Mouse (Mus musculus) midbrain, embryonic 10.5 days (tissue): ENCODE results near the gene Alyref. TPM values are rescaled to one million over a fixed set of nuclear protein-coding genes. Genes with fewer than 3 reads are reported as not detected.

Source experiments
- DNase-seq: peaks from one replicate; pipeline ENCODE4 v3.0.0-alpha.2; 2017; ENCODE audit warnings: low spot score
- H3K27ac ChIP-seq: fragments of 300-500 bp; sonication (generic); replicated peaks from 2 replicates; pipeline ENCODE4 v1.5.1; 2016; ENCODE audit warnings: mild to moderate bottlenecking
- H3K27me3 ChIP-seq: fragments of 300-500 bp; sonication (generic); 2 replicates; pipeline ENCODE4 v1.6.1; 2016; ENCODE audit warnings: low read depth, mild to moderate bottlenecking; ENCODE audit not compliant: poor library complexity, severe bottlenecking
- H3K36me3 ChIP-seq: fragments of 300-500 bp; sonication (generic); 2 replicates; pipeline ENCODE4 v1.6.1; 2016; ENCODE audit warnings: mild to moderate bottlenecking, moderate library complexity
- H3K4me1 ChIP-seq: fragments of 300-500 bp; sonication (generic); 2 replicates; pipeline ENCODE4 v1.6.1; 2016
- H3K4me3 ChIP-seq: fragments of 300-500 bp; sonication (generic); 2 replicates; pipeline ENCODE4 v1.5.1; 2016; ENCODE audit warnings: mild to moderate bottlenecking, moderate library complexity
- H3K9me3 ChIP-seq: fragments of 300-500 bp; sonication (generic); replicated peaks from 2 replicates; pipeline ENCODE4 v1.6.1; 2016; ENCODE audit warnings: mild to moderate bottlenecking
- WGBS: fragments of 180-500 bp; shearing (Covaris S2); methylation state at CpG from one replicate; pipeline ENCODE4 v1.1.7; 2016; 5-methylcytosine and 5-hydroxymethylcytosine counted together
- microRNA-seq: library from miRNA; unstranded; fragments of <30 nt; microRNA quantifications from one replicate; pipeline ENCODE4, GENCODE M21; 2017
- polyA plus RNA-seq: library from polyadenylated mRNA; unstranded; fragments of >200 nt; fragmentation: Nextera tagmentation; extraction: Ambion mirVana; gene quantifications from 2 replicates; pipeline ENCODE4 v1.2.1, GENCODE M21; 2016

Gene Alyref
- polyA plus RNA-seq, 1 experiment from 2014 or later, result 647 TPM

- Histone ChIP-seq H3K4me1 (peaks cover 31% of the 10 kb centered on the region), H3K4me3 (no peak overlapping the region), H3K27ac (no peak overlapping the region), H3K36me3 (0 out of 2 replicates have a peak, but pooled peaks cover 2% of the 10 kb centered on the region), H3K27me3 (no peaks in the 10 kb centered on the region), H3K9me3 (0 out of 2 replicates have a peak, but pooled peaks cover 11% of the 10 kb centered on the region)
- WGBS, result 81% methylated on average over 5 of the region's 5 CpGs
- DNase-seq, result no peak
These were observed 45.4 kb downstream of the Alyref start for GRCm38 (mm10) chr11:120552736-120553135.

- no peaks in the 10 kb centered on the region for H3K9me3 ChIP-seq
- DNase-seq, result no peak
- H3K4me3 ChIP-seq, result peak within 1 kb of the TSS; percentile 100
- H3K27ac ChIP-seq, result peak within 1 kb of the TSS; percentile 96
- no peaks in the 10 kb centered on the region for H3K27me3 ChIP-seq
- WGBS, result 95% methylated on average over 28 of the region's 28 CpGs
- H3K4me1 ChIP-seq, result peaks cover 35% of the 10 kb centered on the region
- H3K36me3 ChIP-seq, result peaks cover 15% of the 10 kb centered on the region
These were observed 47.2 kb downstream of the Alyref start, which contains the start of gene Ppp1r27 for GRCm38 (mm10) chr11:120550810-120551440. Ppp1r27 (minus strand) TSS chr11:120551132.

GRCm38 (mm10) chr11:120549986-120550809 is 48.0 kb downstream of the Alyref start:
- DNase-seq, result no peak

GRCm38 (mm10) chr11:120549168-120549945 is 48.8 kb downstream of the Alyref start, which contains the start of gene Mcrip1:
Mcrip1 (minus strand) TSS chr11:120549727.
- Histone ChIP-seq H3K27me3 (no peaks in the 10 kb centered on the region), H3K36me3 (peaks cover 30% of the 10 kb centered on the region), H3K27ac (peak within 1 kb of the TSS; percentile 96), H3K4me1 (peaks cover 35% of the 10 kb centered on the region), H3K4me3 (peak within 1 kb of the TSS; percentile 100), H3K9me3 (no peaks in the 10 kb centered on the region)
- peak; percentile 89 for DNase-seq
- WGBS, result under 1% methylated on average over 85 of the region's 87 CpGs

More at GRCm38 (mm10) chr11:120549986-120550809, 48.0 kb downstream of the Alyref start:
- H3K27ac ChIP-seq, result peak overlapping the region; percentile 96
- WGBS, result 81% methylated on average over 11 of the region's 11 CpGs
- no peaks in the 10 kb centered on the region for H3K9me3 ChIP-seq
- H3K4me3 ChIP-seq, result peak overlapping the region; percentile 100
- peaks cover 35% of the 10 kb centered on the region for H3K4me1 ChIP-seq
- H3K36me3 ChIP-seq, result peaks cover 22% of the 10 kb centered on the region
- H3K27me3 ChIP-seq, result no peaks in the 10 kb centered on the region

GRCm38 (mm10) chr11:120548786-120549167 is 49.4 kb downstream of the Alyref start:
- 35% methylated on average over 7 of the region's 7 CpGs for WGBS
- no peaks in the 10 kb centered on the region for H3K9me3 ChIP-seq
- H3K4me1 ChIP-seq, result peaks cover 35% of the 10 kb centered on the region
- H3K4me3 ChIP-seq, result peak overlapping the region; percentile 100
- DNase-seq, result no peak
- H3K27ac ChIP-seq, result peak overlapping the region; percentile 96
- H3K36me3 ChIP-seq, result peaks cover 36% of the 10 kb centered on the region
- H3K27me3 ChIP-seq, result no peaks in the 10 kb centered on the region

GRCm38 (mm10) chr11:120548214-120548613 is 50.0 kb downstream of the Alyref start:
- Histone ChIP-seq H3K4me3 (peak overlapping the region; percentile 100), H3K4me1 (peaks cover 35% of the 10 kb centered on the region), H3K27ac (peak overlapping the region; percentile 96; the same call in 1 of the 2 replicates), H3K27me3 (no peaks in the 10 kb centered on the region), H3K36me3 (peaks cover 42% of the 10 kb centered on the region), H3K9me3 (no peaks in the 10 kb centered on the region)
- WGBS, result 88% methylated on average over 3 of the region's 3 CpGs
- no peak for DNase-seq

- peak overlapping the region; percentile 100; the same call in 1 of the 2 replicates for H3K4me3 ChIP-seq
- no peaks in the 10 kb centered on the region for H3K27me3 ChIP-seq
- peaks cover 49% of the 10 kb centered on the region for H3K36me3 ChIP-seq
- H3K9me3 ChIP-seq, result no peaks in the 10 kb centered on the region
- DNase-seq, result no peak
- no peak overlapping the region for H3K27ac ChIP-seq
- H3K4me1 ChIP-seq, result peaks cover 35% of the 10 kb centered on the region
- WGBS, result 74% methylated on average over 2 of the region's 2 CpGs
These were observed 50.7 kb downstream of the Alyref start for GRCm38 (mm10) chr11:120547469-120547868.

GRCm38 (mm10) chr11:120545964-120546363 is 52.2 kb downstream of the Alyref start:
- Histone ChIP-seq H3K9me3 (no peaks in the 10 kb centered on the region), H3K4me3 (no peak overlapping the region), H3K27ac (no peak overlapping the region), H3K36me3 (peaks cover 57% of the 10 kb centered on the region), H3K27me3 (no peaks in the 10 kb centered on the region), H3K4me1 (peaks cover 35% of the 10 kb centered on the region)
- 89% methylated on average over 3 of the region's 3 CpGs for WGBS
- DNase-seq, result no peak

GRCm38 (mm10) chr11:120542376-120542775 is 55.8 kb downstream of the Alyref start:
- Histone ChIP-seq H3K36me3 (peaks cover 55% of the 10 kb centered on the region), H3K27me3 (no peaks in the 10 kb centered on the region), H3K4me1 (peaks cover 27% of the 10 kb centered on the region), H3K27ac (no peak overlapping the region), H3K4me3 (no peak overlapping the region; the same call in 1 of the 2 replicates), H3K9me3 (no peaks in the 10 kb centered on the region)
- WGBS, result 85% methylated on average over 6 of the region's 6 CpGs
- no peak for DNase-seq

Small RNA genes lying within 50 kb of the gene (microRNA-seq; reads per million reads assigned to microRNA genes)
- gene Mir6936, result 2.1 reads per million

Other genes with a start within 250 kb of the Alyref start
- gene Actg1, start 249.8 kb downstream of the Alyref start, polyA plus RNA-seq, result 2,836 and 2,964 TPM in 2 replicates
- gene Fscn2, start 236.8 kb downstream of the Alyref start, polyA plus RNA-seq, result 0.61 and 0.62 TPM in 2 replicates
- gene Faap100, start 219.6 kb downstream of the Alyref start, polyA plus RNA-seq, result 34.5 and 41.8 TPM in 2 replicates
- 45.1 and 46.5 TPM in 2 replicates for gene Nploc4, start 160.7 kb downstream of the Alyref start, polyA plus RNA-seq
- gene Tspan10, start 155.7 kb downstream of the Alyref start, polyA plus RNA-seq, result 0.39 TPM in 1 of 2 replicates, not detected in the other
- 0.20 and 0.53 TPM in 2 replicates for gene Pde6g, start 144.9 kb downstream of the Alyref start, polyA plus RNA-seq
- 9.0 and 11.8 TPM in 2 replicates for gene Oxld1, start 140.3 kb downstream of the Alyref start, polyA plus RNA-seq
- 38.9 and 41.8 TPM in 2 replicates for gene Ccdc137, start 140.2 kb downstream of the Alyref start, polyA plus RNA-seq
- gene Arl16, start 130.8 kb downstream of the Alyref start, polyA plus RNA-seq, result 61.8 and 64.0 TPM in 2 replicates
- gene Mrpl12, start 113.8 kb downstream of the Alyref start, polyA plus RNA-seq, result 167 and 194 TPM in 2 replicates
- 50.1 and 53.4 TPM in 2 replicates for gene Slc25a10, start 106.5 kb downstream of the Alyref start, polyA plus RNA-seq
- 0.26 and 0.27 TPM in 2 replicates for gene Gcgr, start 67.7 kb downstream of the Alyref start, polyA plus RNA-seq
- 226 and 238 TPM in 2 replicates for gene Mcrip1, start 48.6 kb downstream of the Alyref start, polyA plus RNA-seq
- not detected in 2 replicates for gene Ppp1r27, start 47.2 kb downstream of the Alyref start, polyA plus RNA-seq
- gene P4hb, start 25.1 kb downstream of the Alyref start, polyA plus RNA-seq, result 534 and 562 TPM in 2 replicates
- gene Arhgdia, start 16.7 kb downstream of the Alyref start, polyA plus RNA-seq, result 743 and 777 TPM in 2 replicates
- gene Anapc11, start 56 bp upstream of the Alyref start, polyA plus RNA-seq, result 216 and 231 TPM in 2 replicates
- 0.65 and 0.66 TPM in 2 replicates for gene Npb, start 10.1 kb upstream of the Alyref start, polyA plus RNA-seq
- gene Pcyt2, start 19.6 kb upstream of the Alyref start, polyA plus RNA-seq, result 140 and 151 TPM in 2 replicates
- 34.2 and 37.4 TPM in 2 replicates for gene Sirt7, start 26.9 kb upstream of the Alyref start, polyA plus RNA-seq
- 19.8 and 23.0 TPM in 2 replicates for gene Mafg, start 35.2 kb upstream of the Alyref start, polyA plus RNA-seq
- gene Pycr1, start 45.4 kb upstream of the Alyref start, polyA plus RNA-seq, result 37.6 and 43.4 TPM in 2 replicates
- gene Myadml2, start 49.8 kb upstream of the Alyref start, polyA plus RNA-seq, result 0.15 TPM in 1 of 2 replicates, not detected in the other
- 3.3 and 3.6 TPM in 2 replicates for gene Notum, start 62.8 kb upstream of the Alyref start, polyA plus RNA-seq
- gene Aspscr1, start 74.6 kb upstream of the Alyref start, polyA plus RNA-seq, result 150 and 161 TPM in 2 replicates
- 132 and 133 TPM in 2 replicates for gene Cenpx, start 115.4 kb upstream of the Alyref start, polyA plus RNA-seq
- 57.0 and 57.7 TPM in 2 replicates for gene Lrrc45, start 115.6 kb upstream of the Alyref start, polyA plus RNA-seq
- gene Rac3, start 123.1 kb upstream of the Alyref start, polyA plus RNA-seq, result 32.4 and 41.9 TPM in 2 replicates
- 13.0 and 13.7 TPM in 2 replicates for gene Dcxr, start 128.9 kb upstream of the Alyref start, polyA plus RNA-seq
- 0.59 and 1.3 TPM in 2 replicates for gene Cbr2, start 133.7 kb upstream of the Alyref start, polyA plus RNA-seq
- 9.4 and 12.9 TPM in 2 replicates for gene Hmga1b, start 164.4 kb upstream of the Alyref start, polyA plus RNA-seq
- gene Rfng, start 185.8 kb upstream of the Alyref start, polyA plus RNA-seq, result 43.4 and 55.9 TPM in 2 replicates
- gene Gps1, start 185.9 kb upstream of the Alyref start, polyA plus RNA-seq, result 287 TPM in 2 replicates
- gene Dus1l, start 198.0 kb upstream of the Alyref start, polyA plus RNA-seq, result 94.4 and 99.2 TPM in 2 replicates
- 118 and 131 TPM in 2 replicates for gene Fasn, start 226.2 kb upstream of the Alyref start, polyA plus RNA-seq